Mouse (Mus musculus): ENCODE results near the gene Cmpk1.
A peak's percentile ranks its signal among the peaks of the same experiment; 100 is the strongest.

DNA sequence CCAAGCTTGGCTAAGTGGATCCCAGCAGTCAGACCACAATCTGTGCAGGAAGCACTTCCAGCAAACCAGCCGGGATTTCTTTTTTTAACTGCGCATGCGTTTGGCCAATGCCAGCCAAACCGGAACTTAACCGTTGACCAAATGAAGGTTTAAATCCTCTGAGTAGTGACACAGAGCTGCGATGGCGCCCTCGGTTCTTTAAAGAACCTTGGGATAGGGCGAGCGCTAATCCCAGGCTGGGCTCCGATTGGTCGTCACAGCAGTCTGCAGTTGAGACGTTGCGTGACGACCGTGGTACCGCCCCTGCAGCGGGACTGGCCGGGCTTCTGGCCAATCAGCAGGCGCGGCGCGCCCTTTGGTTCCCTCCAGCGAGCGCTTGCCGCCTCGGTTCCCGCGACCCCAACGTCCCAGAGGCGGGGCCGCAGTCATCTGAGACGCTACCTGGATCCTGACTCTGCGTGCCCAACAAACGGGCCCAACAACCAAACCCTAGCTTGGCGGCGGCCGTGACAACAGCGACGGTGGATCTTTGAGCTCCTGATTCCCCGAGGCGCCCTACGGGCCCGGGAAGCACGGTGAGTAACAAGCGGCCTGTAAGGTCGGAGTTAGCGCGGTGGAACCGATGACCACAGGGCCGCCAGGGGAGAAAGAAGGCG lies 12.9 kb upstream of the Cmpk1 start, which contains the start of gene Stil:
- TF ChIP-seq EP300 (IDR thresholded peaks at IDR 0.05; ENCODE audit: insufficient read depth, low read depth, low read length) (0 out of 2 replicates have a peak, but pooled peaks have one; percentile 64), CTCF (IDR thresholded peaks at IDR 0.05) (peak; percentile 48)
